Mouse (Mus musculus) megakaryocyte, embryonic 14.5 days (primary cell): ENCODE results near the gene Il12b.

Source experiments
- FLI1 ChIP-seq: IDR thresholded peaks from 2 replicates; pipeline ENCODE4 v1.6.1; 2012; ENCODE audit warnings: low read length, inconsistent platforms, mixed read lengths
- GATA1 ChIP-seq: IDR thresholded peaks from 3 replicates; pipeline ENCODE4 v1.6.1; 2012; ENCODE audit warnings: mixed read lengths, low read length, inconsistent platforms, borderline replicate concordance

- TF ChIP-seq GATA1 (no peak), FLI1 (no peak)
These were observed 6.6 kb upstream of the Il12b start for GRCm38 (mm10) chr11:44393101-44393810.
